ENCODE assay signal across 1 mouse cellular context in the genomic region with DNA sequence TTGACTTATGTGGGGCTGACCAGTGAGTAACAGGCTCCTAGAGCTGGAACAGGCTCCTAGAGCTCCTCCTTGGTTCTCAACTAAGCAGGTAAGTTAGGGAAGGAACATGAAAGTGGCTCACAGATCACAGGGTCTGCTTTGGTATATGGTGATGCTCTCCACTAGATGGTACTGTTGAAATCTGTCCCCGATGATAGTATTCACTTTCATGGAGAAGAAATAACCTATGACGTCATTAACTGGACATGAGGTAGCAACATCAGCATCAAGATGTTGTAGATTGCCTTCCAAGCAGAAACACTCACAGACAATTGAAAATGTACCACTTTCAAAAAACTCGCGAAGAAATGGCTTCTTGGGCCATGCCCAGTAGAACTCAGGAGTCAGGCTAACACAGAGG.
TF ChIP-seq lines count a peak whose summit lies in the region.

No protein-coding gene starts in this region.

TF ChIP-seq in CH12.LX, 34 proteins besides CTCF, POLR2A, EP300 and RAD21:
- TF ChIP-seq E2F4 (IDR thresholded peaks at IDR 0.05; ENCODE audit: insufficient replicate concordance, low read depth, low read length) (no peak), JUN (IDR thresholded peaks at IDR 0.05; ENCODE audit: insufficient read depth, low read depth, low read length) (peak; percentile 78), CHD1 (IDR thresholded peaks at IDR 0.05; ENCODE audit: low read depth, low read length) (no peak), ZKSCAN1 (IDR thresholded peaks at IDR 0.05; ENCODE audit: borderline replicate concordance, low read depth, low read length) (no peak), ETS1 (conservative IDR thresholded peaks at IDR 0.05; ENCODE audit: low read depth, low read length) (no peak), SMC3 (IDR thresholded peaks at IDR 0.05; ENCODE audit: low read depth, low read length) (peak; percentile 39), MEF2A (IDR thresholded peaks at IDR 0.05; ENCODE audit: borderline replicate concordance, low read depth, low read length) (peak; percentile 66), JUND (conservative IDR thresholded peaks at IDR 0.05; ENCODE audit: low read depth, low read length) (peak; percentile 72)
